Mouse (Mus musculus): ENCODE results near the gene Gm27021. TPM values are rescaled to one million over a fixed set of nuclear protein-coding genes. Genes with fewer than 3 reads are reported as not detected.

The Gm27021 gene
- total RNA-seq, 2 experiments from 2014 or later: 0.66 TPM; not detected in 1

- intact Hi-C loops (cut with DNase I): no loop called here
Observed at GRCm38 (mm10) chr8:120619235-120620180, 48.4 kb downstream of the Gm27021 start.

GRCm38 (mm10) chr8:120618110-120618509, 49.8 kb downstream of the Gm27021 start:
- DNase-seq (ENCODE audit: extremely low spot score in 1 of 2, low spot score in 2 of 2): peak in 1 of 2 experiments; percentile 64
- intact Hi-C loops (cut with DNase I): no loop called here

More at GRCm38 (mm10) chr8:120619235-120620180, 48.4 kb downstream of the Gm27021 start:
- no peak for DNase-seq (ENCODE audit: extremely low spot score in 1 of 2, low spot score in 2 of 2)

GRCm38 (mm10) chr8:120616663-120617626, 50.9 kb downstream of the Gm27021 start:
- no peak for DNase-seq (ENCODE audit: extremely low spot score in 1 of 2, low spot score in 2 of 2)
- intact Hi-C loops (cut with DNase I): no loop called here

- DNase-seq (ENCODE audit: extremely low spot score in 1 of 2, low spot score in 2 of 2): no peak
- intact Hi-C loops (cut with DNase I): no loop called here
Observed at GRCm38 (mm10) chr8:120614491-120614890, 53.4 kb downstream of the Gm27021 start.

GRCm38 (mm10) chr8:120610824-120611223, 57.1 kb downstream of the Gm27021 start:
- DNase-seq (ENCODE audit: extremely low spot score in 1 of 2, low spot score in 2 of 2): no peak
- intact Hi-C loops (cut with DNase I): no loop called here

- intact Hi-C loops (cut with DNase I): loop anchor here (5.0 kb wide), 1 partner anchor 431 kb away; the partner anchor contains the start of gene Fam92b
- DNase-seq (ENCODE audit: extremely low spot score in 1 of 2, low spot score in 2 of 2): peak; percentile 64 to 81
Observed at GRCm38 (mm10) chr8:120607885-120608284, 60.0 kb downstream of the Gm27021 start.

- intact Hi-C loops (cut with DNase I): loop anchor here (5.0 kb wide), 1 partner anchor 430 kb away; the partner anchor contains the start of gene Fam92b
Observed at GRCm38 (mm10) chr8:120607460-120607859, 60.4 kb downstream of the Gm27021 start.

GRCm38 (mm10) chr8:120602672-120603071, 65.2 kb downstream of the Gm27021 start:
- intact Hi-C loops (cut with DNase I): no loop called here
- DNase-seq (ENCODE audit: extremely low spot score in 1 of 2, low spot score in 2 of 2): no peak

More at GRCm38 (mm10) chr8:120607460-120607859, 60.4 kb downstream of the Gm27021 start:
- DNase-seq (ENCODE audit: extremely low spot score in 1 of 2, low spot score in 2 of 2): no peak

GRCm38 (mm10) chr8:120599504-120599903, 68.4 kb downstream of the Gm27021 start:
- peak; percentile 64 to 85 for DNase-seq (ENCODE audit: extremely low spot score in 1 of 2, low spot score in 2 of 2)
- intact Hi-C loops (cut with DNase I): loop anchor here (5.0 kb wide), 1 partner anchor 312 kb away; no protein-coding TSS in a partner anchor

- DNase-seq (ENCODE audit: extremely low spot score in 1 of 2, low spot score in 2 of 2): peak; percentile 84 to 87
- intact Hi-C loops (cut with DNase I): loop anchor here (5.0 kb wide), 1 partner anchor 311 kb away; no protein-coding TSS in a partner anchor
Observed at GRCm38 (mm10) chr8:120598579-120598978, 69.3 kb downstream of the Gm27021 start.

GRCm38 (mm10) chr8:120595963-120596362, 71.9 kb downstream of the Gm27021 start:
- intact Hi-C loops (cut with DNase I): loop anchor here (5.0 kb wide), 1 partner anchor 309 kb away; no protein-coding TSS in a partner anchor

GRCm38 (mm10) chr8:120594571-120594970, 73.3 kb downstream of the Gm27021 start:
- intact Hi-C loops (cut with DNase I): no loop called here

More at GRCm38 (mm10) chr8:120595963-120596362, 71.9 kb downstream of the Gm27021 start:
- no peak for DNase-seq (ENCODE audit: extremely low spot score in 1 of 2, low spot score in 2 of 2)

GRCm38 (mm10) chr8:120591587-120592292, 76.1 kb downstream of the Gm27021 start:
- DNase-seq (ENCODE audit: extremely low spot score in 1 of 2, low spot score in 2 of 2): no peak
- intact Hi-C loops (cut with DNase I): no loop called here

More at GRCm38 (mm10) chr8:120594571-120594970, 73.3 kb downstream of the Gm27021 start:
- DNase-seq (ENCODE audit: extremely low spot score in 1 of 2, low spot score in 2 of 2): no peak

- intact Hi-C loops (cut with DNase I): no loop called here
- DNase-seq (ENCODE audit: extremely low spot score in 1 of 2, low spot score in 2 of 2): peak in 1 of 2 experiments; percentile 70
Observed at GRCm38 (mm10) chr8:120589921-120590320, 78.0 kb downstream of the Gm27021 start.

- DNase-seq (ENCODE audit: extremely low spot score in 1 of 2, low spot score in 2 of 2): peak; percentile 99
- intact Hi-C loops (cut with DNase I): no loop called here
Observed at GRCm38 (mm10) chr8:120588908-120589771, 78.7 kb downstream of the Gm27021 start, which contains the start of gene Gins2. Gene Gins2 (minus strand): TSS chr8:120589304.

GRCm38 (mm10) chr8:120585521-120585920, 82.4 kb downstream of the Gm27021 start:
- intact Hi-C loops (cut with DNase I): no loop called here
- DNase-seq (ENCODE audit: extremely low spot score in 1 of 2, low spot score in 2 of 2): no peak

- DNase-seq (ENCODE audit: extremely low spot score in 1 of 2, low spot score in 2 of 2): no peak
- intact Hi-C loops (cut with DNase I): no loop called here
Observed at GRCm38 (mm10) chr8:120581811-120582210, 86.1 kb downstream of the Gm27021 start.
